Mouse (Mus musculus) kidney, postnatal 14 days (tissue): Measurements from ENCODE around the gene Secisbp2.
A peak's percentile ranks its signal among the peaks of the same experiment; 100 is the strongest.

Experiments
- DNase-seq: peaks from one replicate; pipeline ENCODE4 v3.0.0; 2022; ENCODE audit warnings: mixed read lengths

Secisbp2 gene

DNA sequence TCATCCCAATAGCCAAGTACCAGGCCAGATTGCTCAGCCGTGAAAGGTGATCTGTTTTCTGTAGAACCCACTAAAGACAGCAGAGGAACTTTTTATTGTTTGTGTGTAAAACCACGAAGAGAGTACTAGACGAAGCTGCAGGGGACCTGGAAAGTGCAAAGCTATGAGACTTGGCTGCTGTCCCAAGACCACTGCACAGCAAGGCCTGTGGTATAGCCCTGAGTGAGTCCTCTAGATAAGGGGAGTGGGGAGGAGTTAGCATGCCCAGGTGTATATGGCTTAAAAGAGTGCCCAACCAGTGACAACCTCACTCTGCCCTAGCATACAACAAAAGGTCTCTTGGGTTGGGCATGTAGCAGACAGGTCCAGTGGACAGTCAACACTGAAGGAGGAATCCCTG lies 37.2 kb downstream of the Secisbp2 start:
- no peak for DNase-seq

DNA sequence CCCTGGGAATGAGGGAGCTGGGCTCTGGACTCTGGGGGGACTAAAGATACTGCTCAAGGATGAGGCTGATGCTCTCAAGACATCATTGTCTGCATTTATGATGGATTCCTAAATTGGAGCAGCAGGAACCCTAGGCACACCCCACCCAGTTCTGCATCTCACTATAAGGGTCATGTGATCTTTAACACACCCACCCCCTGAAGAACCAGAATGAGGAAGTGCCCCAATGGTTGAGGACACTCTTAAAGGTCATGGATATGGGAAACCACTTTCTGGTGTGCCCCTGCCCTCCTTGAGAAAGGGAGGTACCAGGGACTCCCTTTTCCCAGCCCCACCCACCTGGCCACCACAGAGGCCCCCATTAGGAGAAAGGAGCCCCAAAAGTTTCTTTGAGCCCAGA lies 45.0 kb downstream of the Secisbp2 start:
- DNase-seq = no peak

DNA sequence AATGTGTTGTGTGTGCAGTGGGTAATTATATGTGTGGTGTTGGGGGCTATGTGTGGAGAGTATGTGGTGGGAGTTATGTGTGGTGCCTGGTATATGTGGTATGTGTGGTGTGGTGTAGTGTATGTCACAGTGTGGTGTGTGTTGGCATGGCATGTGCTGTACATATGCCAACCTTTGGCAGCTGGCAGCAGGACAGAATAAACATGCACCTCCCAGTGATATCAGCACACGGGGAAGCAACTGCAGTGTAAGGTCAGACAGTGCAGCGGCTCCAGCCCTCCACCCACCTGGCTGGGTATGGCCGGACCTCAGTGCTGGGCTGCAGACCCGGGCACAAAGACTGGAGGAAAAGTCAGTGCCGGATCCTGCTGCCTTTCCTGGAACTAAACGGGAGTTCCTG lies 46.0 kb downstream of the Secisbp2 start:
- DNase-seq = no peak

DNA sequence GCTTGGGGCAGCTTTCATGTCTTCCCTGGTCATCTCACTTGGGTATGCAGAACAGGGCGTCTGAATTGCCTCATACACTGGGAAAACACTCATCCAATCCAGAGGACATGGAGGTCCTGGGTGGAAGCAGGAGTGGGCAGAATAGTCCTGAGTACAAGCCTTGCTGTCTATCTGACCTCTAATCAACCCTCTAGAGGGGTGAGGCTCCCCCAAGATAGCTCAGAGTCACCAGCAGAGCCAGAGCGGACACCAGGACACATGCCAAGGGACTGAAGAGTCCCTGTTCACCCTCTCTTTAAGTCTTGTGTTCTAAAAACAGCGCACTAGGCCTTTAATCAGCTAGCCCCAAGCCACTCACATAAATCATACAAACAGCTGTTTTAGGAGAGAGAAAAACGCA lies 46.4 kb downstream of the Secisbp2 start:
- DNase-seq = no peak

DNA sequence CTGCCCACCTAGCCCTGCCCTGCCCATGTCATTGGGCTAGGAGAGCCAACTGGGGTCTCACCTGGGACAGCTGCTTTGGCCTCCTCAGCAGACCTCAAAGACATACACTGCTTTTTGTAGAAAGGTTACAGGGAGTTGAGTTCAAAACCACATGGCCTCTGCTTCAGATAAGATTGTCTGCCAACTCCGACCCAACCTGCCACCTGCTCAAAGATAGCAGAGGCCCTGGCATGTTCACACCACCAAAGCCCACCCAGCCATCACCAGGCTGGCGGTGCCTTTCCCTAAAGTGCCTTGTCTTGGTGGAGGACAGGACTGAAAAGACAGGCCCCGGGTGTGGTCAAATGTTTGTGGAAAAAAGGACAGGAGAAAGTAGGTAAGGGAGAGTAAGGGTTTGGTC lies 46.8 kb downstream of the Secisbp2 start:
- no peak for DNase-seq

DNA sequence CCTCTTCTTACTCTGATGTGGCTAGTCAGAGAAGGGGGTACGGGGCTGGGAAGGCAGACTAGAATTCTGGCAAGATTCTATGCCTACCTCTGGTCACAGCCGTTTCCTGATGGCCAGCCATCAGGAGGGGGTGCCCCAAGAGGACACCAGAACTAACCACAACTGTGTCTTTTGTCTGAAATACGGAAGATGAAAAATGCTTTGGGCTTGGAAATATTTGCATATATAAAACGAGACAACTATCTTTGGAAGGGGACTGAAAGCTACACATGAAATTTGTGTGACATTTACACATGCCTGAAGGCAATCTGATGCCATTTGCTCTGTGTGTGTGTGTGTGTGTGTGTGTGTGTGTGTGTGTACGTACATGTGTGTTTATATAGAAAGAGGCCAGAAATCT lies 52.4 kb downstream of the Secisbp2 start:
- no peak for DNase-seq

DNA sequence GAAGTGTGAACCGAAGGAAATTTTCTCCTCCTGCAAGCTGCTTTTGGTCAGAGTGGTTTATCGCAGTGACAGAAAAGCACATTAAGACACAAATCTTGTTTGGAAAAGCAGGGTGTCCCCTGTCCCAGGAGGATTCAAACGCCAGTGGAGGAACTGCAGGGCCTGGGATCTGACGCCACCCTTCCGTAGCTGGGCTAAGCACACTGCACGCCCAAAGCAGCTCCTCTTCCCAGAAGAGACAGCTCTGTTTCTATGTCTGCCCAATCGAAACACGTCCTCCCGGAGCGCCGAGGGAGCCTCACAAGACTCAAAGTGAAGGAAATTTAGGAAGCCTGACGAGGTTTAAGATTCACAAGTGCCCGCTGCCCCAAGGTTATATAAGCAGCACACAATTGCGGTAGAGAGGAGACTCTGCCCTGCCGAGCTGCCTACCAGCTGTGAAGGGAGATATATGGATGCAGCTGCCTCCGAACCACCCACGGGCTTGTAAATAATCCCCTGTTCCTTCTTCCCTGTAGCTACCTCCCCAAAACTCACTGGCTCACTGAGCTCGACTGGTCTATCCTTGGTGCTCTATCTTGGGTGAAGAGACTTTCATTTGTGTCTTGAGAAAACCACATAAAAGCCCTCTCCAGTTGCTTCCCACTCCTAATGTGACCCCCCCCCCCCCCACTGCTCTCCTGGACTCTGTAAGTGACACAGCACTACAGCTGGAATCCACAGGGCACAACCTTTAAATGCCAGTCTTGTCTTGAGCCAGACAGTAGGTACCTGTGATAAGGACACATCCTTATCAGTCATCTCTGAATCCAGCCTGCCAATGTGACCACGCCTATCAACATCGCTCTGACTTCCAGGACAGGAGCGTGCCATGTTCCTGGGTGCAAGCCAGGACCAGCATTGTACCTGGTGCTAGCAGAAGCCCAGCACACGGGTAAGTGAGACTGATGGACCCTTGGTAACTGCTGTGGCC lies 54.7 kb downstream of the Secisbp2 start:
- no peak for DNase-seq

DNA sequence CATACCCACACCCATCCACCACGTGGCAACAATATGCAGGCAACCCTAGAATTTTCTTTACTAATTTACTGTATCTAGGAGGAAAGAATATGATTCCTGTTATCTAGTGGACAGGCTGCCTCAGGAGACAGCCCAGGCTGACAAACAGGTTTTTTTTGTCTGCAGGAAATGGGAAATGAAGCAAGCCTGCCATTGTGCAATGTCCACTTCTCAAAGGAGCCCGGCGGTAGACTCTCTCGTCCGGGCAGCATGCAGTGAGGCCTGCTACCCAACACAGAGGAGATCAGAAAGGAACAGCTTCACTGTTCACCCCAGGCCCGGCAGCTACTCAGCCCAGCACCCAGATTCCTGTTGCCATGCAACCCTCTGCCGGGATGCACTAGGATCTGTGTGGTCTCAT lies 59.2 kb downstream of the Secisbp2 start:
- no peak for DNase-seq

DNA sequence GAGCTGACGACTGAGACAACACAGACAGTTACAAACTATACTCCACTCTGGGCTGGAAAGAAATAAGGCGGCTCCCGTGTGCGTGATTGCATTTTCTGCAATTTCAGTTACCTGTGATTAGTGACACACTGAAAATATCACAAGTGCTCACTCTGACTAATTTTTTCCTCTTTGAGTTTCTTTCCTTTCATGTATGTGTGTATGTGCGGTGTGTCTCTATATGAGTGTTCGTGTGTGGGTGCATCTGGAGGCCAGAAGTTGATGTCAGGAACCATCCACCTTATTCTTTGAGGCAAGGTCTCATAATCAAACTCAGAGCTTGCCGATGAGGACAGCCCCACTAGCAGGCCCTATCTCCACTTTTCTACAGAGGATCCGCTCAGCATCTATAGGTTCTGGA lies 60.5 kb downstream of the Secisbp2 start:
- no peak for DNase-seq

DNA sequence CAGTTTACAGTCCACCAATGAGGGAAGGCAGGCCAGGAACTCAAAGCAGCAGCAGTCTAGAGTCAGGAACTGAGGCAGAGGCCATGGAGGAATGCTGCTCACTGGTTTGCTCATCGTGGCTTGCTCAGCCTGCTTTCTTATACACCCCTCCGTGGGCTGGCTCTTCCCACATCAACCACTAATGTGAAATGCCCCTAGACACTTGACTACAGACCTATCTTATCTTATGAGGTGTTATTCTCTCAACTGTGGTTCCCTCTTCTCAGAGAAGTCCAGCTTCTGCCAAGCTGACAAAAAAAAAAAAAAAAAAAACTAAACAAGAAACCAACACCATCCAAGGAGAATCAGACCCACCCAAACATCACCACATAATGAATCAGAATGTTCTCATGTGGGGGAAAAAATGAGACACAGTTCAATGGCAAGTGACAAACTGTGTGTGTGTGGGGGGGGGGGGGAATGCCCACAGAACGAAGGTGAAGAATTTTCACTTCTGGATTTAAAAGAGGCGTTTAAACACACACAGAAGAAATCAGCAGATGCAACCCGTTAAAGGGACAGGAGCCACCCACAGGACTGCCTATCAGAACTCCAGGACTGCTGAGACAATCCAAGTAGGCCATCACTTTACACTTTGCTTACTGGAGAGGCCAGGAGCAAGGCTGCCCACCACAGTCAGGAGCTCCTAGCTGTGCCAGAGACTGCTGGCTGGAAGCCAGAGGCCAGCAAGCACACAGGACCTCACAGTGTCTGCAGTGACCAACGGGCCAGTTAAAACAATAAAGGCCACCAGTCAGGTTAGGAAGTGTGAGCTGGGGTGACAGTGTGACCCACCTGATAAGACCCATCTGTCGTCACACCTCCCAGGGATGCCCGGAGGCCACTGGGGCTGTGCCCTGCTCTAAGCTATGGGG lies 65.1 kb downstream of the Secisbp2 start:
- DNase-seq = peak; percentile 66

DNA sequence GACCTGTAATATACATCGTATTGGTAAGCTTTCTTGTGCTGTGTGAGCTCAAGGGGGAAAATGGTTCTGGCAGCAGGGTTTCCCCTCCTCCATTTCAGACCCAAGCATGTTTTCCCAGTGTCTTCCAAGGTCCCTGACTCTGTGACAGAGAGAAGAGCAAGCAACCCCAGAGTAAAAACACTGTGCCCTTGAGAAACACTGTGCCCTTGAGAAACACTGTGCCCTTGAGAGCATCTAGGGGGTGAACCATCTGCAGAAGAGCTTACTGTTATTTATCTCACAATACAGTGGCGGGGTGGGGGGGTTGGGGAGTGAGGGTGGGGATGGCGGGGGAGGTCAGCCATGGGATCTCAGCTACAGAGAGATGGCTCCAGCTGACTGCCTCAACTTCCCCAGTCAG lies 67.8 kb downstream of the Secisbp2 start:
- no peak for DNase-seq

DNA sequence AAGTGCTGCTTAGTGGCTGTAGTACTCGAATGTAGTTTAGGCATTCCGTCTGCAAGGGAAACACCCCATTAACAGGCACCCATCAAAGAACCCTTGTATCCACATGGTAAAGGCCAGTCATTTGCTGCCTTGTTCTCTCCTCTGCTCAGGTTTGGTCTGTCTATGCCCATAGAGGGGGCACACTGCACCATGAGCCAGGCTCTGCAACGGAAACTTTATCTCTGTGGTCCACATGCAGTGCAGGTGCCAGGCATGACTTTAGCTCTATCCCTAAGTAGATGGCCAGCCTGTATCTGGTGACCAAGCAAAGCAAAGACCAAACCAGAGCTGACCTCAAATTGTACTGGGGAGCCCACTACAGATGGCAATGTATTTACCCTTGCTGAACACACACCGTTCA lies 69.1 kb downstream of the Secisbp2 start:
- no peak for DNase-seq

DNA sequence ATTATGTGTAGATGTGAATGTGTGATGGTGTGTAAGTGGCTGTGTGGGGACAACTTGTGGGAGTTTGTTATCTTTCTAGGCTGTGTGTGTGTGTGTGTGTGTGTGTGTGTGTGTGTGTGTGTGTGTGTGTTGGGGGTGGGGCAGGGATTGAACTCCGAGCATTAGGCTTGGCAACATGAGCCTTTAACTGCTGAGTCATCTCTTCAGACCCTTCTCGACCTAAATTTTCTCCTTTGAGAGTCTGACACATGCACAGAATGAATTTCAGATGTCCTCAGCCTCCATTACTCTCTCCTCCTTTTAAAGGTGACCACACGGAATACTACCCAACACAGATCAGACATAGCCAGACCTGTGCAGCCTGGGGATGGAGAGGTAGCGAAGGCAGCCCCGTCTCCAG lies 71.6 kb downstream of the Secisbp2 start:
- DNase-seq = no peak

DNA sequence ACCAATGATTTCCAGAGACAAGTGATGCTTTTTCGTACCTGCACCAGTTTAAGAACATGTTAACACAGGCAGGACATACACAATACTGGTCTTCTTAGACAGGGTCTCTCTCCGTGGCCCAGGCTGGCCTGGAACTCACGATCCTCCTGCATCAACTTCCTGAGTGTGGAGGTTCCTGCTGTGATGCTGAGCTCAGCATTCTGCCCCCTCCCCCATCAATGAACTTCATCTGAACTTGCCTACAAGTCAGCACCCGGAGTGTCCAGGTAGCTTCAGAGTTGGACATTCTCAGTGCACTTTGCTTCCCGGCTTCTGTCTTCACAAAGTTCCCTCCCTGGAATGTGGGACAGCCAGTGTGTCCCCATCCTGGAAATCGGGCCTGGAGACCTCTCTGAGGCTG lies 73.1 kb downstream of the Secisbp2 start:
- no peak for DNase-seq

DNA sequence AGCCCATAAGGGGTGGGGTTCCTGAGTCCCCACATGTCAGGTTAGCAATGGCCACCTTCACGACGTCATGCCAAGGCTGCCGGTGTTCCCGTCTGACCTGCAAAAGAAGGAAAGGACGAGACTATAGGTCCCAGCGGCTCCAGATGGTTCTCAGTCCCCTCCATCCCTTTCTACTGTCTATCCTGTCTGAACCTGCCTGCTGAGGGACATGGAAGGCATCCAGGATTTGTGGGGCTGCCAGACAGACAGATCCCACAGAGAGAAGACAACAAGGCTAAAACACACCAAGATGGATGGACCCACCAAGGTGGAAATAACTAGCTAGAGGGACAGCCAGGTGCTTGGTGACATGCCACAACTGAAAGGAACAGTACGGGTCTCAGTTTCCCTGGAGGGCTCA lies 73.9 kb downstream of the Secisbp2 start:
- no peak for DNase-seq

DNA sequence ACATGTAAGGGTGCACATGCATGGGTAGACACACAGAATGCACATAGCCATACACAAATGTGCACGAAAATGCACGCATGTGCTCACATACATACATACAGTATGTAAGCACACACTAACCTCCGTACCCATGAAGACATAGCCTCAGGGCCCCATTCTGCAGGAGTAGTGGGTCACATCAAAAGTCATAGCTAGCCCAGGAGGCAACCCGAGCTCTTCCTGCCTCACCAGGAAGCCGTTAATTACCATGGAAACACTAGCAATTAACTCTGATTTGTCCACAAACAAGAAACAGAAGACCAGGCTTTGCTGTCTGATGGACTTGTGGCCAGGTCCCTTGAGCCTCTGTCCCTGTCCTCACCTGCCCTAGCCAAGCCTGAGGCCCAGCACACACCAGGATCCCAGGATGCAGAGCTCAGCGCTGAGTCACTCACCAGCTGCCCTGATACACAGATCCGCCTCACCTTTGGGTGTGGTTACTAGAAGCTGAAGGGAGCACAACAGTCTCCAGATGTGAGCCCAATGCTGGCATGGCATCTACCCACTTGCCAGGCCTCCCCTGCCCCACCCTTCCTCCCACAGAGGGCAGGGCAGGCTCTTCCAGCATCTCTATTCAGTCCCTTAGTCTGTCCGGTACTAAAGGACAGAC lies 74.6 kb downstream of the Secisbp2 start:
- DNase-seq = no peak

DNA sequence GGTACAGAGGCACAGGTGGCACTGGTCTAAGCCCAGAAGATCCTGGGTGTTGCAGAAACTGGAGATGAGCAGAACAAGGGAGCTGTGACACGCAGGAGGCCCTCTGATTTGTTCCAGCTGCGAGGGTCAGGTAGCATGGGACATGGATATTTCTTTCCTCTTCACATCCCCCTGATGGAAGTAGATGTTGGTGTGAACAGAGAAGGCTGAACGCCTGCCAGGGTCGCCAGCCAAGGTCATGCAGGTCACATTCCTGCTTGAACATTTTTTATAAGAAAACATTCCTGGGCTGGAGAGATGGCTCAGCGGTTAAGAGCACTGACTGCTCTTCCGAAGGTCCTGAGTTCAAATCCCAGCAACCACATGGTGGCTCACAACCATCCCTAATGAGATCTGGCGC lies 75.9 kb downstream of the Secisbp2 start:
- peak; percentile 44 for DNase-seq

DNA sequence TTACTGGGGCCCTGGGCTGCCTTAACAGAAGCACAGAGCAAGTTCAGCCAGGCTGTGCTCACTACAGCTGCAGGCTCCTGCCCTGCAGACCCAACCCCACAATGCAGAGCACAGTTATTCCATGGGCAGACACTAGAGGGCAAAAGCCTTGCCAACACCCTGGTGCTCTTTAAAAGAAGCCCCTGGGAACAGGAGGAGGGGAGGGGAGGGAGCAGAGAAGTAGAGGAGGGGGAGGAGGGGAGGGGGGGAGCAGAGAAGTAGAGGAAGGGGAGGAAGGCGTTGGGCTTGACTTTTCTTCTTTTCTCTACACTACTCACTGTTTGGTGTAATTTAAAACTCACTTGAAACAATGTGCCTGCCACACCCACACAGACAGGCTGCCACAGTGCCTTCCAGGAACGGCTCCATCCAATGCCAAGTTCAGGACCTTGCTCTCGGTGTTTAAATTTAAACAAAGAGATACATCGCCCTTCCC lies 78.4 kb downstream of the Secisbp2 start:
- no peak for DNase-seq

DNA sequence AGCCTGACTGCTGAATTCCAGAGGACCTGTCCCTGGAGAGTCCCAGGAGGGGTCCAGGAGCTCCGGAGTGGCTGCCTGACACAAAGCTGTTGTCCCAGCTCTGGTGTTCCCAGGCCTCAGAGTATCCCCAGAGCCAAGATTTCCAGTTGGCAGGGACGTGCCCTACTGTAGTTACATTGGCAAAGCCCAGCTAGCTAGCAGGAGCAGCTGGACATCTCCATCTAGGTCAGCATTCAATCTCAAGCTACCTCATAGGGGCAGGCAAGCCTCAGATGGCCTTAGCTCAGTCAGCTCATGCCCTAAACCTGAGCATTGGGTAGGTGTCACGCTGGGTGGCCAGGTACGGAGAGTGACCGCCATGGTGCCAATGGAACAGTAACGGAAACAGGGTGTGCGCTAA lies 80.0 kb downstream of the Secisbp2 start:
- DNase-seq = no peak

DNA sequence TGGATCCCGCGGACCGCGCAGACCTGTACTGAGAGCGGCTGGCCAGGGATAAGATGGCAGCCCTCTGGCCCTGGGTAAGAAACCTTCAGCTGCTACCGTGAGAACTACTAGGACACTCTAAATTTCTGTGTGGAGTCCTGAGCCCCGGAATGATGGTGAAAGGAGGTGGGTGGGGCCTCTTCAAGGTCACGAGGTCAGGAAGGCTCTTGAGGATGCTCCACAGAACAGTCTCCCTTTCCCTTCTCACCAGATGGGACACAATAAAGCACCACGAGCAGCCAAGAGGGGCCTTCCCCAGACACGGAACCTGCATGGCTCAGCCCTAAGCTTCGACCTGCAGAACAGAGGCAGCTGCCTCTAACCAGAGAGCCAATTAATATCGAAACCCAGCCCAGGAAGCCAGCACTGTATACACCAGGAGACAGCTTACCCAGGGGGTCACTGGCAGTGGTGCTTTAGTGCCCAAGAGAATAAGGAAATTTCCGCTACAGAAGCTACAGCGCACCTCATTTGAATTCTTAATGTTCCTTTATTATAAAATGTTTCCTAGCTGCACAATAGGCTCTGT lies 80.7 kb downstream of the Secisbp2 start:
- DNase-seq = no peak
